Mouse (Mus musculus) intestine, embryonic 16.5 days (tissue): ENCODE measurements around the gene Ntn4. TPM values are rescaled to one million over a fixed set of nuclear protein-coding genes. Genes with fewer than 3 reads are reported as not detected.
A peak's percentile ranks its signal among the peaks of the same experiment; 100 is the strongest.

Experiments used
- ATAC-seq: fragments of 200-750 bp; cut with Nextera tagmentation; 2 replicates; pipeline ENCODE4 v1.8.0; 2017; ENCODE audit warnings: moderate TSS enrichment, moderate library complexity
- H3K27ac ChIP-seq: fragments of 300-500 bp; sonication (generic); 2 replicates; pipeline ENCODE4 v1.5.1; 2014; ENCODE audit warnings: mild to moderate bottlenecking, low read length
- H3K27me3 ChIP-seq: fragments of 300-500 bp; sonication (generic); replicated peaks from 2 replicates; pipeline ENCODE4 v1.6.1; 2014; ENCODE audit warnings: low read length, control low read depth, mixed read lengths; ENCODE audit not compliant: control insufficient read depth, insufficient read depth
- H3K36me3 ChIP-seq: fragments of 300-500 bp; sonication (generic); 2 replicates; pipeline ENCODE4 v1.6.1; 2014; ENCODE audit warnings: low read length, control low read depth; ENCODE audit not compliant: control insufficient read depth, insufficient read depth
- H3K4me1 ChIP-seq: fragments of 300-500 bp; sonication (generic); 2 replicates; pipeline ENCODE4 v1.6.1; 2014; ENCODE audit warnings: low read length, control low read depth, mixed read lengths; ENCODE audit not compliant: control insufficient read depth, insufficient read depth
- H3K4me2 ChIP-seq: fragments of 300-500 bp; sonication (generic); 2 replicates; pipeline ENCODE4 v1.6.1; 2014; ENCODE audit warnings: low read depth, low read length, control low read depth
- H3K4me3 ChIP-seq: fragments of 300-500 bp; sonication (generic); 2 replicates; pipeline ENCODE4 v1.5.1; 2014; ENCODE audit warnings: mild to moderate bottlenecking, low read length
- H3K9ac ChIP-seq: fragments of 300-500 bp; sonication (generic); 2 replicates; pipeline ENCODE4 v1.6.1; 2014; ENCODE audit warnings: low read depth, low read length
- H3K9me3 ChIP-seq: fragments of 300-500 bp; sonication (generic); 2 replicates; pipeline ENCODE4 v1.6.1; 2016; ENCODE audit warnings: low read length, control low read depth; ENCODE audit not compliant: control insufficient read depth
- WGBS: fragments of 180-500 bp; shearing (Covaris S2); extraction: QIAGEN DNeasy Blood & Tissue Kit; methylation state at CpG from one replicate; pipeline ENCODE4 v1.1.7; 2014; 5-methylcytosine and 5-hydroxymethylcytosine counted together
- polyA plus RNA-seq: library from polyadenylated mRNA; unstranded; fragments of >200 nt; fragmentation: Nextera tagmentation; extraction: Ambion mirVana; gene quantifications from 2 replicates; pipeline ENCODE4 v1.2.1, GENCODE M21; 2015

Gene Ntn4
- polyA plus RNA-seq, 1 experiment from 2014 or later: 0.23 TPM

DNA sequence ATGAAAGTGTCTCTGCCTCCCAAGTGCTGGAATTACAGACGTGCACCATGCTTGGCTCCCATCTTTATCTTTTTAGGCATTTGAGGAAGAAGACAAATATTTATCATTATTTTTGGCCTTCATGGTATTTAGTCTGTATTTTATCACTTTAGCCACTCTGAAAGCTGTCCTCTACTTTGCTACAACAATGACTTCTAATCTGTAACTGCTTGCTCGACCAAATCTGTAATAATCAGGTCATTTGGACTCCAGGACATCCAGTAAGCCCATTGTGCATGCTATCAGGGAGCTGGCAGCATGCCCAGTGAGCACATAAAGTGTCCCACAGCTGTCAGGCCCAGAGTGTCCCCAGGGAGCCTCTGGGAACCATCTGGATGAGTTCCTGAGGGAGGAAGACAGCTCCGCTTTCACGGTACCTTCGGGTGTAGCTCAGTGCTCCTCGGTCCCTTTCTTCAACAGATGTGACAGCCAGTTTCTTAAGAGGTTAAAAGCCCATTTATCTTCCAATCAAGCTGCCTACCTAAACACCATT lies 95.7 kb downstream of the Ntn4 start:
- ATAC-seq: peak; percentile 50
- 42% methylated on average over 6 of the region's 6 CpGs for WGBS
- no peak overlapping the region for H3K4me3 ChIP-seq
- no peaks in the 10 kb centered on the region for H3K36me3 ChIP-seq
- no peaks in the 10 kb centered on the region for H3K27me3 ChIP-seq
- no peak overlapping the region for H3K27ac ChIP-seq
- no peaks in the 10 kb centered on the region; the same call in 1 of the 2 replicates for H3K4me1 ChIP-seq
- no peak overlapping the region for H3K9ac ChIP-seq
- H3K4me2 ChIP-seq: no peak overlapping the region
- no peaks in the 10 kb centered on the region for H3K9me3 ChIP-seq

DNA sequence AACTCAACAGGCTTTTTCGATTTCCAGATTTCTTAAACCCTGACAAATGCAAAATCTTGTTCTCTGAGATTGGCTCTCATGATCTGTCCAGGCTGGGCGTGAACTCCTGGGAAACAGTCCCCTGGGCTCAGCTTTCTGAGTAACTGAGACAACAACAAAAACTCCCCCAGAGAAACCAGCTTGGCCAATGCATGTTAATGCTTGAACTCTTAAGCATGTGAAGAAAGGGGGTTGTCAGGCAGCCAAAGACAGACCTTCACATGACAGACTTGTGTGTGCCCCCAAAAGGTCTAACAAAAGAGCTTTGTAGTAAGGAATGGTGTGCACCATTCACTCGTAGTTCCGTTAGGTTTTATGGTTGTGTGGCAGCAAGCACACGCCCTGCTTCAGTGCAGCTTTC lies 96.6 kb downstream of the Ntn4 start:
- Histone ChIP-seq H3K9ac (no peak overlapping the region), H3K4me2 (no peak overlapping the region), H3K4me1 (no peaks in the 10 kb centered on the region; the same call in 1 of the 2 replicates), H3K4me3 (no peak overlapping the region), H3K9me3 (no peaks in the 10 kb centered on the region), H3K27me3 (no peaks in the 10 kb centered on the region), H3K36me3 (no peaks in the 10 kb centered on the region), H3K27ac (no peak overlapping the region)
- WGBS: 74% methylated on average over 5 of the region's 5 CpGs
- no peak for ATAC-seq

DNA sequence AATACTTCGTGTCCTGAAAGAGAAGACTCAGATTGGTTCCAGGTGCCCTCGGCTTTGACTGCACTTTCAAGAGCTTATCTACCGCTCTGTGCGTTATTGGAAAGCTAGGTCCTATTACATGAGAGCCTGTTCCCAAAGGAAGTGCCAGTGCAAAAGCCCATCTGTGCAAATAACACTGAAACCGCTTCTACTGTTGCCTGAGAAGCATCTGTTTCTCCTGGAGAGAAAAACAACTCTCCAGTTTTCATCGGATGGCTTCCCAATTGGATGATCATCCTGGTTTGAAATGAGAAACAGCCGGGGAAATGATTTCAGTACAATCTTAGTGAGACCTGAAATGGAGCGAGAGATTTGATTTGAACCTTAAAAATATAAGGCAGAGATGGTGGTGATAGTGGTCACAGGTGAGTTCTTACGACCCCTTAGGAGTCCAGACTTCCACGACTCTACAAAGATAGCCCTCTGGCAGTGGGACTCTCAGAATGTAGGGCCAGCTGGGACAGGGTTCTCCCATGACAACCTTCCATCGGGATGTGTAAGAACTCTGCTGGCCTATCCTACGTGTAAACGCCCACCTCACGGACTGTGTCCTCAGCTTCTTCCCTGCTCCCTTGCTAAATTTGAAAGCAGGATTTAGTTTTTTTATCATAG lies 101.1 kb downstream of the Ntn4 start:
- Histone ChIP-seq H3K4me3 (no peak overlapping the region), H3K27ac (no peak overlapping the region), H3K27me3 (no peaks in the 10 kb centered on the region), H3K4me2 (no peak overlapping the region), H3K9ac (no peak overlapping the region), H3K9me3 (no peaks in the 10 kb centered on the region), H3K36me3 (no peaks in the 10 kb centered on the region), H3K4me1 (no peaks in the 10 kb centered on the region)
- 78% methylated on average over 14 of the region's 14 CpGs for WGBS
- no peak for ATAC-seq

DNA sequence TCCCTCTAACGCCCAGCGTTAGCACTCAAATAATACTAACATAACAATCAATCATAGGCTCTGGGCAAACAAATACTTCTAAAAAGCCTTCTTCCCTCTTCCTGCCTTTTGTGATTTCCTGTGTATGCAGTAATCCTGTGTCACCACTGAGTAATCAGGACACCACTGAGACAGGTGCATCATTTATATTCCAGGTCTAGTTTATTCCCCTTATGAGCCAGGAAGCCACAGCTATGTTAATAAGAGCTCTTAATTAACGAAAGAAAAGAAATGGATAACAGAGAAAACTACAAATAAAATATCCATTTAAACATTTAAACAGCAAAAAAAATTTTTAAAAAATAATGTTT lies 101.6 kb downstream of the Ntn4 start:
- Histone ChIP-seq H3K4me1 (no peaks in the 10 kb centered on the region), H3K4me3 (no peak overlapping the region), H3K27me3 (no peaks in the 10 kb centered on the region), H3K9ac (no peak overlapping the region), H3K27ac (no peak overlapping the region), H3K36me3 (no peaks in the 10 kb centered on the region), H3K4me2 (no peak overlapping the region), H3K9me3 (no peaks in the 10 kb centered on the region)
- no peak for ATAC-seq
- WGBS: 52% methylated on average over 3 of the region's 3 CpGs

DNA sequence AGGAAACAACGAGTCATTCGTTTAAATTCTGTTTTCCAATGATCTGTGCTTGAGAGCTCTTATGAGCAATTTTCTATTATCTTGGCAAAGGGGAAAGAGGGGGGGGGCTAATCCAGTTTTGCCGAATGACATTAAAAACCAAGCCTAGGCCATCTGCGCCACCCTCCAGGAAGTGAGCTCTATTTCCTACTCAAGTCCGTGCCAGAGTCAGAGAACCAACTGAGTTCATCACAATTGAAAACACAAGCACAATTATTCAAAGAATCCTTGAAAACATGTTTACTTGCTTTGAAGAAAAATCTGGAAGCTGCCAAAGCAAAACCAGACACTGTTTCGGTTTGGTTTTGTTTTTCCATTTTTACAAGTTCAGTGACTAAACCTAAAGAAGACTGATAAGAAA lies 102.1 kb downstream of the Ntn4 start:
- Histone ChIP-seq H3K4me2 (no peak overlapping the region), H3K4me3 (no peak overlapping the region)

DNA sequence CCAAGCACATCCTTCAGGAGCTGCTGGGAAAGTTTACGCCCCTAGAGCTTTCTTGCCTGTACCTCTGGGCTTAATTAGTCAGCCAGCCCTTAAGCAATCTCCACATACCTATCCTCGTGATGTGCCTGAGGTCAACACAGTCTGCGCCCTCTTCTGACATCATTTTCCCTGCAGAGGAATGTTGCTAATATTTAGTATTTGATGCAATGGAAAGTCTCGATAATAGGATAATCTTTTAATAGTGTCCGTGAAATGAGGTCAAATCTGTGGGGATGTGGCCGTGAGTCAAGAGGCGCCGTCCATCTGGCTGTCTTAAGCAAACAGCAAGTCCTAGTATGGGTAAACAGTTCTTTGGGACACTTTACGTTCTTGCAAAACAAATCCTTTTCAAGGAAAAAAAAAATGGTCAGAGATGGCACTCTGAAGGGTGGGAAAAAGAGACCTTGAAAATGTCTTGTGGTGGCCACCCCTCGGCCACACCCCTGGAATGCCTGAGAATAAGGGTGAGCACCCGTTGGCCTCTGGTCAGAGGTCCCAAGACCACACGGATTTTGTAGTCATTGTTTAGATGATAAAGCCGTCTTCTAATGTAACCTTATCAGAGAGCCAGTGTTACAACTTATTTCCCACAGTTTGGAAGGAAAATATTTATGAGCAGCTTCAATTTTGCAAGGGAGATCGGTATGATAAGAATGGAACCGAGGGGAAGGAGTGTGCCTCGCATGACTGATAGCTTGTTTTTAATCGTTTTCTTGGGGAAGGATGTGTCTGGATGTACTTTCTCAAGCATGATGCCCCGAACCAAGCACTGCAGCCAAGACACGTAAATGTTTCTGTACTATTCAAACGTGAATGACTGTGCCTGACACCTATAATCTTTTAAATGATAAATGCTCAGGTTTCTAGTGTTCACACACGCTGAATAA lies 109.0 kb downstream of the Ntn4 start:
- H3K36me3 ChIP-seq: no peaks in the 10 kb centered on the region
- H3K27ac ChIP-seq: no peak overlapping the region
- H3K27me3 ChIP-seq: no peaks in the 10 kb centered on the region
- H3K4me3 ChIP-seq: no peak overlapping the region
- no peak overlapping the region for H3K4me2 ChIP-seq
- WGBS: 43% methylated on average over 21 of the region's 21 CpGs
- no peak for ATAC-seq
- H3K9ac ChIP-seq: no peak overlapping the region
- no peaks in the 10 kb centered on the region for H3K9me3 ChIP-seq
- H3K4me1 ChIP-seq: 0 out of 2 replicates have a peak, but pooled peaks cover 4% of the 10 kb centered on the region

More for the DNA sequence above, 102.1 kb downstream of the Ntn4 start:
- Histone ChIP-seq H3K36me3 (no peaks in the 10 kb centered on the region), H3K9ac (no peak overlapping the region), H3K27me3 (no peaks in the 10 kb centered on the region), H3K4me1 (no peaks in the 10 kb centered on the region), H3K27ac (no peak overlapping the region), H3K9me3 (no peaks in the 10 kb centered on the region)
- 72% methylated on average over 6 of the region's 6 CpGs for WGBS
- no peak for ATAC-seq

DNA sequence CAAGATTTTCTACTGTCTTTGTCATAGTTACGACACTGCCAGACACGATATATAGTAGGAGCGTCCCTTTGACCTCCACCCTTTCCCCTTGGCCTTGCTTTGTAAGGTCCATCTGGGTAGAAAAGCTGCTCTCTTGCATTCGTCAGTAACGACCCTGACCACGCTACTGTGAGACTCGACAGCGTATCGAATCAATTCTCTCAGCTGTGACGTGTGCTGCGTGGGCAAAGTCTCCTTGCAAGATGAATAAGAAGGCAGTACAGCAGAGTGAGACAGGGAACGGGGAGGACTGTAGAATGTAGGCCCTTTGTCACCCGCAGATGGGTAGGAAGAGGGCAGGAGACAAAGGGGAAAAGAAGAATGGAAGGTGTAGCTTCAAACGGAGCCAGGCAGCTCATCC lies 110.8 kb downstream of the Ntn4 start:
- no peak overlapping the region for H3K4me2 ChIP-seq
- no peak overlapping the region for H3K27ac ChIP-seq
- H3K9me3 ChIP-seq: no peaks in the 10 kb centered on the region
- 86% methylated on average over 14 of the region's 14 CpGs for WGBS
- H3K36me3 ChIP-seq: no peaks in the 10 kb centered on the region
- H3K9ac ChIP-seq: no peak overlapping the region
- ATAC-seq: no peak
- H3K4me1 ChIP-seq: 0 out of 2 replicates have a peak, but pooled peaks cover 4% of the 10 kb centered on the region
- H3K4me3 ChIP-seq: no peak overlapping the region
- no peaks in the 10 kb centered on the region; the same call in 1 of the 2 replicates for H3K27me3 ChIP-seq

DNA sequence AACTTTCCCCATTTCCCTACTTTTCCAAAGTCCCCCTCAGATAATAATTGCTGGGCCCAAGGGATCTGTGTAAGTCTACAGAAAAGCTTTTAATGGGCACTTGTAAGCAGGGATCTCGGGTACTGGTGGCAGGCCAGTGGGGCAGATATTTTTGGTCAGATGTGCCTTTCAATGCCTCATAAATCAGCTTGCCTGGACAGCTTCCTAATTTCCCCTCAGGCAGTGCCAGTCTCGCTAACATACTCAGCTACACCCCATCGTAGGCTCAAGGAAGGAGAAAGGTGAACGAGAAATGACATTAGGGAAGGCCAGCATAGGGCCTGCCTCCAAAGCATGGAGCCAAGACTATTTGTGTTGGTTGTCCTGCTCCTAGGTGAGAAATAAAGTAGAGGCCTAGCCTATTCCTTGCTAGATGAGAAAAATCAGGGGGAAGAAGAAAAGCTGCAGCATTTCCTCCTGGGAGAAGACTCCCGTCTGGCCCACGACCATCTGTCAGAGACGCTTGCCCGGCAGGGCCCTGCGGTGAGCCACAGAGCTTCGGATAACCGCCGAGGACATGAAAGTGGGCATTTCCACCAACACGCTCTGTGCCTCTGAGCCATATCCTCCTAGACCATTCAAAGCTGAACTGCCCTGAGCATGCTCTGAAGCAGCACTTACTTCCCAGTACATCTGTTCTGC lies 113.4 kb downstream of the Ntn4 start:
- no peak overlapping the region for H3K4me3 ChIP-seq
- H3K27me3 ChIP-seq: no peaks in the 10 kb centered on the region; the same call in 1 of the 2 replicates
- H3K27ac ChIP-seq: no peak overlapping the region
- no peak for ATAC-seq
- no peaks in the 10 kb centered on the region for H3K9me3 ChIP-seq
- H3K4me2 ChIP-seq: no peak overlapping the region
- WGBS: 83% methylated on average over 13 of the region's 13 CpGs
- H3K4me1 ChIP-seq: 0 out of 2 replicates have a peak, but pooled peaks cover 4% of the 10 kb centered on the region
- no peak overlapping the region for H3K9ac ChIP-seq
- no peaks in the 10 kb centered on the region for H3K36me3 ChIP-seq

DNA sequence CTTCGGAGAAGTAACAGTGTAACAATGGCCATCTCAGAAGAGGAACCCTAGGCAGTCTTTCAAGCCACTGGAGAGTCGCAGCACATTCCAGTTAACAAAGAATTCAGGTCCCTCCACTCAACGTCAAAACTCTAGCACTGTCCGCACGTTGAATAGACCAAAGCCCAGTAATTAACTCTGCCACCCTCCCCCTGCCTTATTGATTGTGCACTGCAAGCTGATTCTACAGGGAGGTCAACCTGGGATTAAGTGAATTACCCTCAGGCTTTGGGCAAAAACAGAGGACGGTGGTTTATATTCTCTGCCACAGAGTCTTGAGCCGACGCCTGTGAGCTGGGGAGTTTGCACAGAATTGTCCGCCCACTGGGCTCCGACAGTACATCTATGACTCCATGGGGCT lies 115.7 kb downstream of the Ntn4 start:
- no peak overlapping the region for H3K27ac ChIP-seq
- ATAC-seq: no peak

More for the DNA sequence above, 115.7 kb downstream of the Ntn4 start:
- Histone ChIP-seq H3K4me3 (no peak overlapping the region), H3K9ac (no peak overlapping the region), H3K4me1 (no peaks in the 10 kb centered on the region), H3K27me3 (no peaks in the 10 kb centered on the region; the same call in 1 of the 2 replicates), H3K4me2 (no peak overlapping the region), H3K36me3 (no peaks in the 10 kb centered on the region), H3K9me3 (no peaks in the 10 kb centered on the region)
- 56% methylated on average over 10 of the region's 10 CpGs for WGBS
